Mouse (Mus musculus) brain, embryonic 14.5 days (tissue): ENCODE data around the gene Ddx27. TPM values are rescaled to one million over a fixed set of nuclear protein-coding genes. Genes with fewer than 3 reads are reported as not detected.

ENCODE experiments used
- DNase-seq: peaks from one replicate; pipeline ENCODE4 v3.0.0-alpha.2; 2011; ENCODE audit warnings: low read depth
- CTCF ChIP-seq: fragments of 200-500 bp; IDR thresholded peaks from 2 replicates; pipeline ENCODE4 v1.5.1; 2012; ENCODE audit warnings: inconsistent platforms, mild to moderate bottlenecking, moderate library complexity, borderline replicate concordance; ENCODE audit not compliant: insufficient read depth, insufficient read length; ENCODE audit errors: extremely low read depth
- POLR2A ChIP-seq: fragments of 200-500 bp; IDR thresholded peaks from 2 replicates; pipeline ENCODE4 v1.6.1; 2012; ENCODE audit warnings: mild to moderate bottlenecking, inconsistent platforms, borderline replicate concordance; ENCODE audit not compliant: poor library complexity, insufficient read depth, insufficient read length, severe bottlenecking; ENCODE audit errors: extremely low read depth
- polyA plus RNA-seq: library from polyadenylated mRNA; depleted of rRNA; stranded (reverse); fragments of >200 nt; gene quantifications from 2 replicates; pipeline ENCODE4 v1.2.3, GENCODE M21; 2012

Gene Ddx27
- polyA plus RNA-seq, 1 experiment = 38.3 TPM

DNA sequence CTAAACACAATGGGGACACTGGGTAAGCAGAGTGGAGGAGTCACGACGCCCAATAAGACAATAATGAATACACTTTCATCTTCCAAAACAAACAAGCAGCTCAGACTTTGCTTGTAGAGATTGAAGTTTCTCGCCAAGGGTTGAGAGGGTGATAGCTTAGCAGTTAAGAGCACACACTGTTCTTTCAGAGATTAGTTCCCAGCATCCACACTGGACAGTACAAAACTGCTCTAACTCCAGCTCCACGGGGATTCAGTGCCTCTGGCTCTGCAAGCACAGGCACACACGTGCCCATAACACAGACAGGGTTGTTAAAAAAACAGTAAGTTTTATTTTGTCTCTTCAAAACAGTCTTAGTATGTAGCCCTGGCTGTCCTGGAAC is 41.9 kb downstream of the Ddx27 start:
- no peak for DNase-seq
- TF ChIP-seq POLR2A (no peak), CTCF (no peak)

GRCm38 (mm10) chr2:167058201-167058600 is 43.2 kb downstream of the Ddx27 start:
- no peak for TF ChIP-seq CTCF
- TF ChIP-seq POLR2A = no peak
- no peak for DNase-seq

GRCm38 (mm10) chr2:167058814-167059387 is 43.9 kb downstream of the Ddx27 start:
- no peak for DNase-seq
- no peak for TF ChIP-seq CTCF
- TF ChIP-seq POLR2A = no peak

DNA sequence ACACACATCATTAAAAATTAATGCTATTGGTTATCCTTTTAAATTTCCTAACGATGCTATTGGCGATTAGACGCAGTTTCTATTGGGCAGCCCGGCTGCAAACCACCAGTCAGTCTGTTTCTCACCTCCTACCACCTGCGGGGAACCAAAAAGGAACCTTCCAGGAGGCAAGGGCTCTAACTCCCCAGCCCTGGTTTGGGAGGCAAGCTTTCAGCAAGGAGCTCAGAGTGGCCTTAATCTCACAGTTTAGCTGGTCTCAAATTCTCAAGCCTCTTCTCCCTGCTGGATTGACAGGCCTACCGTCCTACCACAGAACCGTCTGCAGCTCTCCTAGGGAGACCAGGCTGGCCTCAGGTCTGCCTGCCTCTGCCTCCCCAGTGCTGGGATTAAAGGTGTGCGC is 44.5 kb downstream of the Ddx27 start:
- TF ChIP-seq CTCF (no peak), POLR2A (no peak)

DNA sequence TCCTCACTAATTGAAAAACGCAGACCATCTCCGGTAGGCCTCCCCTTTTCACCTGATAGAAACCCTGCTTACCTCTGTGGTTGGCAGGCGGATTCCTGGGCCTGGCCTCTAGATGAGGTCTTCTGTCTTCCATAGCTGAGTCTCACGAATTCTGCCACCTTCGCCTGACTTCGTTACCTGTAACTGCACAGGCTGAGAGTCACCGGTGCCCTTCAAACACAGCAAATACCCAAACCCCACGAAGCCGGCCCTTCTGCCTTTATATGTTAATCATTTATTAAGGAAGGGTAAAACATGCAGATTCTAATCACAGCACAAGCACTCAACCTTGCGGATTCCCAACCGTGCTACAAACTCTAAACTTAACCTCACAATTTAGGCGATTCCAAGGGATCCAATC is 45.0 kb downstream of the Ddx27 start:
- no peak for DNase-seq
- TF ChIP-seq CTCF (no peak), POLR2A (no peak)

More for the DNA sequence above, 44.5 kb downstream of the Ddx27 start:
- DNase-seq = no peak

DNA sequence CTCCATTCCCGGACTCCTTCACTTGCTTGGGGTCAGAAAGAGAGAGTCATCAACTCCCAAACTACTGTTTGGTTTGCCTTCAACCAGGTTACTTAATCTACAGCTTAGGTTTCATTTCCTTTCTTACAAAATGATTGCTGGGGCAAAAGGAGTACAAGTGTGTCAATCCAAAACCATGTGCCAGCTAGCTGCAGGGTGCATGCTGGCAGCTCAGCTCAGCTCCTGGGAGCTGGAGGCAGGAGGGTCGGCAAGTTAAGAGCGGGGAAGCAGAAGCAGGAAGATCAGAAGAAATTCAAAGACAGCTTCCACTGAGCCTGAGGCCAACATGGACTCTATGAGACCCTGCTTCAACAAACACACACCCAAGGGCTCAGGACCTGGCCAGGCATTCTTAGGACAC is 45.4 kb downstream of the Ddx27 start:
- no peak for DNase-seq
- TF ChIP-seq CTCF = no peak
- no peak for TF ChIP-seq POLR2A

DNA sequence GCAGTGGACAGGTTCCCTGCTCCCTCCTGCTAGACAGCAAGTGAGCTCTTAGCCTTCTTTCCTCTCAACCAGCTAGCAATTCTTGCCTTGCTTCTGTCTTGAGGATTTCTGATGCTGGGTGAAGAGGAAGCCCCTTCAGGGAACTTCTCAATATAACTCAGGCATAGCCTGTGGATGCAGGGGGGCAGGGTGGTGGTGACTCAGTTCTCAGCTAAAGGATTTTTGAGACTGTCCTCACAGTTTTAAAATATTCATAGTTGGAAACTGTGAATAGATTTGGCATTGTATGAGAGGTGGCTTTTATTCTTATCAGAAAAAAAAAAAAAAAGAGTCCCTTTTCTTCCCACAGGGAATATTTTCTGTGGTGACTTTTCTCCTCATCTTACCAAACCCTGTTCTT is 45.8 kb downstream of the Ddx27 start:
- DNase-seq = no peak
- TF ChIP-seq POLR2A (no peak), CTCF (no peak)

DNA sequence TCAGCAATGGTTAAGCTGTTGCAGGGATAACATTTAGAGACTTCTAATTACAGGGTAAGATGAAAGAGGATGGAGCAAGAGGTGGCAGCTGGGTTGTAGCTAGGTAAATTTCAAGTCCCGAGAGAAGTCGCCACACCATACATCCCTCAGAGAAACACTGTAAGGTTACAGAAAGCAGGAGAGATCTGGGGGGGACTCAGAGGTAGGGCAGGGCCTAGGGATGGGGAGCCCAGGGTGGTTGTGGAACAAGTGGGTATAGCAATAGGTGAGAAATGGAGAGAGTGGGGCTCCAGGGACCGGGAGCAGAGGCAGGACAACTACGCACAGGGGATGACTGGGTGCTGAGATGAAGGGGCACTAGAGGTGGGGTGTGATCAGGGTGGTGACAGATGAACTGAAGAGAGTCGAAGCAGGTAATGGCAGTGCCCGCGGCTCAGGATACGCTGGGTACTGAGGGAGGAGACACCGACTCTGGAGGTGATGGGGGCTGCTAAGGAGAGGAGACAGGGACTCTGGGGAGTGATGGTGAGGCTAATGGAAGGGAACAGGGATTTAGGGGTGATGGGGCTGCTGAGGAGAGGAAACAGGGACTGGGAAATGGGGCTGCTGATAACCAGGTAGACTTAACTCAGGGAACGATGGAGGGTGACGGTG is 46.5 kb downstream of the Ddx27 start:
- TF ChIP-seq CTCF (no peak), POLR2A (no peak)
- no peak for DNase-seq

DNA sequence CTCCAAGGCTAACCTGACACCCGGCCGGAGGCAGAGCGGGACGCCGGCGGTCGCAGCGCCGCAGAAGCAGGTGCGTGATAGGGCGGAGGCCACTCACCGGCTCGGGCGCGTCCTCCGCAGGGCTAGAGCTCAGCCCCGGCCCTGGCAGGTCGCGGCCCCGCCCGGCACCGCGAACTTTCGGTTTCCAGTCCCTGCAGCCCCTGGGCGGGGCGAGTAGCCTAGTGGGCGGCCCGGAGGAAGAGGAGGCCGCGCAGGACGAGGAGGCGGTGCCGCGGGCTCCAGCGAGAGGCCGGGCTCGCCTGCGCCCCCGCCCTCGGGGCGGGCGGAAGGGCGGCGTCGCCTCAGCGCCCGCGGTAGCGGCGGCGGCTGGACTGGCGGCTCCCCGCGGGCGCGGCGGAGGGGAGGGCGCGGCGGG is 47.5 kb downstream of the Ddx27 start:
- TF ChIP-seq CTCF = no peak
- no peak for TF ChIP-seq POLR2A
- peak; percentile 92 for DNase-seq

GRCm38 (mm10) chr2:167062965-167063880 is 48.2 kb downstream of the Ddx27 start, which contains the start of gene Znfx1:
TSS of gene Znfx1 (minus strand) at chr2:167063015.
- TF ChIP-seq CTCF (peak; percentile 1; the same call in 1 of the 2 replicates), POLR2A (peak; percentile 99; the same call in 1 of the 2 replicates)
- peak; percentile 98 for DNase-seq

GRCm38 (mm10) chr2:167063906-167064496 is 49.0 kb downstream of the Ddx27 start:
- DNase-seq = peak; percentile 69
- TF ChIP-seq CTCF = no peak
- TF ChIP-seq POLR2A = no peak
